Mouse (Mus musculus): ENCODE results near the gene Lrrc26.

GRCm38 (mm10) chr2:25332286-25333160 lies 42.8 kb downstream of the Lrrc26 start, which contains the start of gene Man1b1:
- TF ChIP-seq CTCF (IDR thresholded peaks at IDR 0.05; ENCODE audit: extremely low read depth, insufficient read depth, insufficient read length, insufficient replicate concordance) = no peak; the same call in 1 of the 2 replicates
- TF ChIP-seq POLR2A (IDR thresholded peaks at IDR 0.05; ENCODE audit: low read depth, low read length) = peak; percentile 63
